Mouse (Mus musculus): ENCODE data around the gene Adamts8.
A peak's percentile ranks its signal among the peaks of the same experiment; 100 is the strongest.

Adamts8 gene

DNA sequence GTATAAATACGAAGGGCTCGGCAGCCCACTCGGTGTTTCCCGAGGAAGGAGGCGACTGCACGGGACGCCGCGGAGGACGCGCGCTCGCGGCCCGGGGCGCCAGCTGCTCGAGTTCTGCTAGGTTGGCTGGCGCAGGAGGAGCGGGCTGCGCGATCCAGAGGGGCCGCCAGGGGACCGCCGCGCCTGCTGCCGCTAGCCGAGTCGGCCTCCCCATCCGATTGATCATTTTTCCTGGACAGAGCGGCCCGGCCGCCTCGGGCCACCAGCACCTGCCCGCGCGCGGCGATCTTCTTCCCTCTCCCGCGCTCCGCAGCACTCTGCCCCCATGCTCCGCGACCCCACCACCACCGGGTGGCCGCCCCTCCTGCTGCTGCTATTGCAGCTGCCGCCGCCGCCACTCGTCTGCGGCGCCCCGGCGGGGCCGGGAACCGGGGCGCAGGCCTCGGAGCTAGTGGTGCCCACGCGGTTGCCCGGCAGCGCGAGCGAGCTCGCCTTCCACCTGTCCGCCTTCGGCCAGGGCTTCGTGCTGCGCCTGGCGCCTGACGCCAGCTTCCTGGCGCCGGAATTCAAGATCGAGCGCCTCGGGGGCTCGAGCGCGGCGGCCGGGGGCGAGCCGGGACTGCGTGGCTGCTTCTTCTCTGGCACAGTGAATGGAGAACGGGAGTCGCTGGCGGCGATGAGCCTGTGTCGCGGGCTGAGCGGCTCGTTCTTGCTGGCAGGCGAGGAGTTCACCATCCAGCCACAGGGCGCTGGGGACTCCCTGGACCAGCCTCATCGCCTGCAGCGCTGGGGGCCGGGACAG is at the start of gene Adamts8:
Gene Adamts8, plus strand, starts transcription at position 51 of the 802 bp plus-strand sequence.
- no peak for DNase-seq (ENCODE audit: low read depth)

DNA sequence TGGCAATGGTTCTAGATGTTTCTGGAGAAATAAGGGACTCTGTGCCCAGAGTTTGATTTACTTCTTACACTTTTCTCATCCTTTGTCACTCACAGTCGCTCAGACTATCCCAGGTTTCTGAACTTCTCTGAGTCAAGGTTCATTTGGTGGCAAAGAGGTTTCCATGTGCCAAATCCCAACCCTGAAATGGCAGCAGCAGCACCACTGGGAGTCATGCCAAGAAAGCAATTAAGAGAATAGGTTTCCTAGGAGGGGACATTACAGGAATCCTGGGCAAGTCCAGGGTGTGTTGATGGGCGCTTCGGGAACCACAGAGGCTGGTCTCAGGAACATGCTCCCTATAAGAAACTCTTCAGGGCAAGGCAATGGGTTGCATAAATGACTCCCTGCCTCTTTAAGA is 46.7 kb upstream of the Adamts8 start:
- DNase-seq (ENCODE audit: low read depth), result peak; percentile 5

DNA sequence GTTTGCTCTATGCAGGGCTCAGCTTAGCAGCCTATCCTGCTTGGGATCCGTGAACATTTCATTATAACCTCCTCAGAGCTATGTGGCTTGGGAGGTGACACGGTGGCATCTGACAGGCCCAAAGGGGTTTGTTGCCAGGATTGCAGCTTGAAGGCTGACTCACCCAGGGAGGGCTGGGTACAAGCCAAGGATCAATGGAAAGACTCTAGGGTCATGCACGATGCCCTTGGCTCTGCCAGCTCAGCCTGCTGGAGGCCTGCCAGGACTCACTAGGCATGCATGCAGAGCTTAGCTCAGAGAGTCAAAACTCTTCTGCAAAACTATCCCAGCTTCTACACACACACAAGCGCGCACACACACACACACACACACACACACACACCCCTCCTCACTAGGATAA is 45.6 kb upstream of the Adamts8 start:
- peak; percentile 91 for DNase-seq (ENCODE audit: low read depth)

DNA sequence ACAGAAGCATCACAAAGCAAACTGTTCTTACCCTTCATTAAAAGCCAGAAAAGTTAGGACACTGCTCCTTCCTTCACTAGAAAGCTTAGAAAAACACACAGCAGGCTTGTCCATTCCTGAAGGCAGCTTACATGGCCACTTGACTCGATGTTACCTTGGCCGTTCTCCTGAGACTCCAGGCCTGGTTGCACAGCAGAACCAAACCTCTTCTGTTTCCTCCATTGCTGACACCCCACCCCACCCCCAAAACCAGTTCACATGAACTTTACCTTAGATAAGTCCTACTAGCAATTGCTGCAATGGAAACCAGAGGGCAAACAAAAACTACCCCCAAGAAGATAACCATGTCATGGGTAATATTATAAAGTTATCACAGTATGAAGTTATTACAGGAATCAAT is 45.2 kb upstream of the Adamts8 start:
- no peak for DNase-seq (ENCODE audit: low read depth)

DNA sequence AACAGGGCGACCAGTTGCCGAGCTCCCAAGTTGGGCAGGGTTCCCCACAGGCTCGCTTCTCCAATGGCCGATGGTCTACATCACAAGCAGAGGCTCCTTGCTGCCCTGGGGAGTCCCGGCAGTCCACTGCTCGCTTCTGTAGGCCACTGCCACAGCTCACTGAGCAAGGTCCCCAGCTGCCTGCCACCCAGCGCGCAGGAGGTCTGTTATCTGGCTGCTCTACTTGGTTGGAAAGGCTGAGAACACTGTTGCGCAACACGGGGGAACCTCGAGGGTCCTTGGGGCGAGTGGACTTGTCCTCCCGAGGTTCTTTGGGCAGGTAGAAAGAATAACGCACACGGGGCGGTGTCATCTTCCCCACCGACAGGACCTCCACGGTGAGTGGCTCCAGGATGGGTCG is 40.2 kb upstream of the Adamts8 start:
- no peak for DNase-seq (ENCODE audit: low read depth)

DNA sequence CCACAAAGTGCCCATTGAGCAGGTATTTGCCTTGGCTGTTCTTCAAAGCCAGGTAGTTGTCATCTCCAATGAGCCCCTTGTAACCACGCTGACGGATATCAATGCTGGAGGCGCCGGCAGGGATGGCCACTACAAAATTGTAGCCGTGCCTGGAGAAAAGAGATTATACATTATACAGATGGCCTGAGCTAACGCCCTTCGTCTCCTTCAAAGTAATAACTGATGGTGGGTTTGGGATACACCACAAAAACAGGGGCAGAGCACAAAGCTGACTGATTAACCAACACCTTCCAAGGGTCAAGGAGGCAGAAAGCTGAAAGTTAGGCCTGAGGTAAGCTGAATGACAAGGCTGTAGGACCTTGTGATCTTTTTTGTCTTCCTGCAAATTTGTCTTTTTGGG is 39.7 kb upstream of the Adamts8 start:
- no peak for DNase-seq (ENCODE audit: low read depth)

DNA sequence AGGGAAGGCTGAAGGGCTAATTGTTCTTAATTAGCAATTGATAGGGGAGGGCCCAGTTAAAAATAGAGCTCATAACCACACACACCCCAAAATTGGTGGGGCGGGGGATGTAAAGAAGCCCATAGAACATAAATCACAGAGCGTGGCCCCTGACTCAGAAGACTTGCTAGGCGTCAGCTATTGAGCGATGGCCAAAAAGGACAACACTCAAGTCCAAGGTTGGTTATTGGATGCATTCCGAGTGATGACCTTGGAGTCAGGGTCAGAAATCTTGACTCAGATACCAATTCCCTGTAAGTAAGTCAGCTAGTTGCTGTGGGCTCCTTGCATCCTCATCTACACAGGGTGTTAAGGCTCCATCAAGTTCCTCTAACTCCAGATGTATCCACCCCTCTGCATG is 39.1 kb upstream of the Adamts8 start:
- DNase-seq (ENCODE audit: low read depth), result no peak

DNA sequence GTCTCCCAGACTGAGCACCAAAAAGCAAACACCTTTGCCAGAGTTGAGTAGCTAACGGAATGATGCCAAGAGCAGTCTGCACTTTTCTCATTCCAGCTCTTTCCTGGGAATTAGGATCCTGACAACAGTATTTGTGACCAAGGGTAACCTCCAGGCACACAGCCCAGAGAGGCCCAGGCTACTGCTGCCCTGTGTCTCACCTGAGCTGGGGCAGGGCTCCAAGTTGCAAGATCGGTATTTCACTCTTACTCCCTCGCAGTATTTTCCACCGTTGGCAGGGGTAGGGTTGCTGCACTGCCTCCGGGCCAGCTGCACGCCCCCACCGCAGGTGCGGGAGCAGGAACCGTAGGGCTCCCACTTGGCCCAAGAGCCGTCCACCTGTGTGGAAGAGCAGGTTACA is 36.5 kb upstream of the Adamts8 start:
- DNase-seq (ENCODE audit: low read depth), result no peak

DNA sequence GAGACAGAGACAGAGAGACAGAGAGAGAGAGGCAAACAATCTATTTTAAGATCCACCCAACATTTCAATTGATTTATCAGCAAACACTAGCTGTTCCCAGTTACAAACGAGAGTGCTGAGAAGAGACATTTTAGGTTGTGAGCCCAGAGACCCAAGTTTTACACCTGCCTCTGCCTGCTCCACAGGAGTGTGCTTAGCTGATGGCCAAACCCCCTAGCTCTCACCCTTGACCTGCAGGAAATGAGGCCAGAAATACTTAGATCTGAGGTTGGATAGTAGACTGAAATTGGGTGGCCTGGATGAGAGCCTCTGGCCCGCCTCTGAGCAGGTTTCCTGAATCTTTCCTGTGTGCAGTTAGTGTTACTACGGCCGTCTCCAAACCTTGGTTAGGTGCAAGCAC is 35.9 kb upstream of the Adamts8 start:
- no peak for DNase-seq (ENCODE audit: low read depth)

DNA sequence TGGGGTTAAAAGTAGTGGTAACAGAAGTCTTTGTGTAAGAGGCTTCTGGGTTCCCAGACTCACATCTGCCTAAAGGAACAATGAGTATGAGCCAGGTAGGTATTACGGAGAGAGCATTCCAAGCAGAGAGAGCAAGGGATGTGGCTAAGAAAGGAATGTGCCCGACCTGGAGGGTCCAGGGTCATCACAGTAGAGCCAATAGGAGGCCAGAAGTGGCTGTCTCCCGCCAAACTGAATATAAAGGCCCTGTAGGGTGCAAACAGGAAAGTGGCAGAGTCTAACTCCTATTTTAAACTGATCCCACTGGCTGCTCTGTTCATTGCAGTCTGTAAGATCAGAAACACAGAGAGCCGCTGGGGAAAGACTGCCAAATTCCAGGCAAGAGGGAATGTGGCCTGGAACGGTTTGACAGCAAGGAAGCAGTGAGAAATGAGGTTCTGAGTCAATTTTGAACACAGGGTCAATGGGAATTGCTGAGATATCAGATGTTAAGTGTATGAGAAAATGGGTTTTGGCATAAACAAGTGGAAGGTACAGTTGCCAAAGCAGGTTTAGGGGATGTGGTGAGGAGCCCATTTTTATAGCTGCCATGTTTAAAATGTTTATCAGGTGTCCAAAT is 34.6 kb upstream of the Adamts8 start:
- peak; percentile 53 for DNase-seq (ENCODE audit: low read depth)

DNA sequence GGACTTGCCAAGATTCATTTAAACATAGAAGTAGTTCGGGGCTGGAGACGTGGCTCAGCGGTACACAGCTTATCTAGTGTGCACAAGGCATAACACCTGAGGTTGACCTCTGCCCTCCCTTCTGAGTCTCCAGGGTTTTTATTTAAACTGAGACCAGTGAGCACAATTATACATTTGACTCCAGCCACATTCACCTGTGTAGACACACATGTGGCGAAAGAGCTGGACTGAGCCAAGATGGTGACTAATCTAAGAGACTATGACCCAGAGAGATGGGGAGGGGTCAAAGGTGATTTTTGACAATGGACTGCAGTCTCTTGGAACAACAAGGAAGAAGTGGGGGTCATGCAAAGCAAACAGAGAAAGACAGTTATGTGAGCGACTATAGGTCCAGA is 34.1 kb upstream of the Adamts8 start:
- no peak for DNase-seq (ENCODE audit: low read depth)

DNA sequence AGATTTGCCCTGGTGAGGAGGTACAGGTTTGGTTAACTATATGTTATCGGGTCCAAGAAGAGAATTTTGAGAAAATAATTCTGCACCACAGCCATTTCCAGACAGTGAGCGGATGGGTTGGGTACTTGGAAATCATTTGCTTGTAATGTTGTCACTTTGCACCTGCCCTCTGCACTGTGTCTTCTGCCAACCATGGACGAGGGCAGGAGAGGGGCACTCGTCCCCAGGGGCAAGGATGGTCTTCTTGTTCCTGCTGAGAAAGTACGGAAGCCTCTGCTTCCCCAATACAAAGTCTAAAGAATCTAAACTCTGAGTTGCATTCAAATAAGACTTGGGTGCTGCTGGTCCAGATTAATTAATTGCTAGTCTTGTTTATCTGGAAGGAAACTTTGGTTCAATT is 33.4 kb upstream of the Adamts8 start:
- no peak for DNase-seq (ENCODE audit: low read depth)

DNA sequence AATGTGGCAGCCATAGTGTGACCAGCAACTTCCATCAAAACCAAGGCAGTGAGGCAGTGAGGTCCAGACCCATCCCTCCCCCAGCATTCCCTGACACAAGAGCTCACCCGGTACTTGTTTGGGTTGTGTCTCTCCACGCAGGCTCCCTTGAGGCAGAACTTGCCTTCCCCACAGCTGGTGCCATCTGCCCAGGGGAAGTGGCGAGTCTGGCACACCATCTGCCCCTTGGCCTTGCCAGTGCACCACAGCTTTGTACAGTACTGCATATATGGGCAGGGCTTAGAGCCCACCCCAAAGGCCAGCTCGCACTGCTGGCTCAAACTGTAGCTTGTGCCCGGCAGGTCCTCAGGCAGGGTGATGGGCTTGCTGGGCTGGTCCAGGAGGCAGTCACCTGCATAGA is 31.9 kb upstream of the Adamts8 start:
- DNase-seq (ENCODE audit: low read depth), result no peak

DNA sequence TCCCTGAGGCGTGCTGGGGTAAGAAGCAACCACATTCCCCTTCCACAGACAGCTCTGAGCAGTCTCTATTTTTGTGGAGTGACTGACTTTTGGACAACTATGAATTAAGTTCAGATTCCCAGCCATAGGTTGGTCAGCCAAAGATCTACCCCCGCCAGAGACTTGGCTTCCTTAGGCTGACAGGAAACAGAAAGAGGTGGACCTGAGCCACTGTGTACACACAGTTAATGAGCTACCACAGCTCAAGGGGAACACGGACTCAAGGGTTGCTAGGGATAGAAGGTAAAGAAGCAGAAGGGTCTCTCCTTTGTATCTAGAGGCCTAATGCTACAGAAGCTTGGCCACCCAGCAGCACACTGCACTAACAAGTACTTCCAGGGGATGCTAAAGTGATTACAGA is 30.2 kb upstream of the Adamts8 start:
- DNase-seq (ENCODE audit: low read depth), result no peak

DNA sequence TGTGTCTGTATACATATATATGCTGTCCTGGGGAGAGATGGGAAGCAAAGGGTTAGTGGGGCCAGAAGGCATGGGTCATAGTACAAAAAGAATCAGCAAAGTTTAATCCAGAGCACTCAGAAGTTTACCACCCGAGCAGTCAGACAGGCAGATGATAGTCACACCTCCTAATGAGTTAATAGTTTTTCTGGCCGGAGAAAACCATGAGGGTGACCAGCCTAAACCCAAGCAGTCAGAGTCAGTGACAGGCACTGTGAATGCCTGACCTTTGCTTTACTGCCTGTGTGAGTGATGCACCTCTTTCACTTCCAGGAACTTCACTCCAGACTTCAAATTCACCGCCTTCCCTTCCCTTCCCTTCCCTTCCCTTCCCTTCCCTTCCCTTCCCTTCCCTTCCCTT is 28.9 kb upstream of the Adamts8 start:
- DNase-seq (ENCODE audit: low read depth), result no peak

DNA sequence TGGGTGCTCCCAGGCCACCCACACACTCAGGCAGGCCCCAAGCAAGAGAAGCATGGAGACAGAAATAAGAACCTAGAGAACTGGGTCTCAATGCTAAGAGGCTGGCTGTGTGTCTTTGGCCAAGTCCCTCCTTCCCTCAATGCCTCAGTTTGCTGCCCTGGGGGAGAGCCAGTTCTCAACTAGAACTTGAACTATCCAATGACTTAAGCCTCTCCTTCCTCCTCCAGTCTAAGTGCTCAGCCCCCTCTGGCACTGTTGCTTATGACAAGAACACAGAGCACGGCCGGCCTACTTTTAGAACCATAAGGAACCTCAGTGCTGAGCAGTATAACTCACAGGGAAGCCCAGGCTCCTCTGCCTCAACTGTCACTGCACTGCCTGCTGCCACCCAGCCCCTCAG is 28.1 kb upstream of the Adamts8 start:
- no peak for DNase-seq (ENCODE audit: low read depth)

DNA sequence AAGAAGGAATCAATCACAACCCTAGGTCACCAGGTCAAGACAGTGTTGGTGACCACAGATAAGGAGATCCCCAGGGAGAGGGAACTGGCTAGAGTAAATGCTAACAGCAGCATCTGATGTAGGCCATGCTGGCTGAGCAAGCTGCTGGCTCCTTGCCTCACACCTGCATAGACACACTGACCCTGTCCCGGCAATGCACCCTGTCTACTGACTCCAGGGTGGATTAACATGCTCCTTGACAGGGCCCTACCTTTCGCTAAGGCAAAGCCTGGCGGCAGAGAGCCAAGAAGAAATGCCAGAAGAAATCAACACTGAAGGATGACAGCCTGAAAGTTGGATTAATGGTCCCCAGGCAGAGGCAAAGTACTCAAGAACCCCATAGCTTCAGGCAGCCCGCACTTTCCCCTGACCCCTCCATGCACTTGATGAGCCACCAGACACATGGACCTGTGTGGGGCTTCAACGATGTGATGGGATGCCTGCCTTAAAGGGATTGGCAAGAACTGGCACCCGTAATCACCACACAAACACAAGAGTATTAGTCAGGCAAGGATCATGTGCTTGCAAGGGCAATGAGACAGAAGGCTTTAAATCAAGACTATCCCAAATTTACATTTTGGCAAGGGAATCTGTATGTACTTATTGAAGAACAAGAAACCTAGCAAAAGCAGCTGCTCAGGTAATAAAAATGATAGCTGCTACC is 25.9 kb upstream of the Adamts8 start:
- DNase-seq (ENCODE audit: low read depth), result peak; percentile 11

DNA sequence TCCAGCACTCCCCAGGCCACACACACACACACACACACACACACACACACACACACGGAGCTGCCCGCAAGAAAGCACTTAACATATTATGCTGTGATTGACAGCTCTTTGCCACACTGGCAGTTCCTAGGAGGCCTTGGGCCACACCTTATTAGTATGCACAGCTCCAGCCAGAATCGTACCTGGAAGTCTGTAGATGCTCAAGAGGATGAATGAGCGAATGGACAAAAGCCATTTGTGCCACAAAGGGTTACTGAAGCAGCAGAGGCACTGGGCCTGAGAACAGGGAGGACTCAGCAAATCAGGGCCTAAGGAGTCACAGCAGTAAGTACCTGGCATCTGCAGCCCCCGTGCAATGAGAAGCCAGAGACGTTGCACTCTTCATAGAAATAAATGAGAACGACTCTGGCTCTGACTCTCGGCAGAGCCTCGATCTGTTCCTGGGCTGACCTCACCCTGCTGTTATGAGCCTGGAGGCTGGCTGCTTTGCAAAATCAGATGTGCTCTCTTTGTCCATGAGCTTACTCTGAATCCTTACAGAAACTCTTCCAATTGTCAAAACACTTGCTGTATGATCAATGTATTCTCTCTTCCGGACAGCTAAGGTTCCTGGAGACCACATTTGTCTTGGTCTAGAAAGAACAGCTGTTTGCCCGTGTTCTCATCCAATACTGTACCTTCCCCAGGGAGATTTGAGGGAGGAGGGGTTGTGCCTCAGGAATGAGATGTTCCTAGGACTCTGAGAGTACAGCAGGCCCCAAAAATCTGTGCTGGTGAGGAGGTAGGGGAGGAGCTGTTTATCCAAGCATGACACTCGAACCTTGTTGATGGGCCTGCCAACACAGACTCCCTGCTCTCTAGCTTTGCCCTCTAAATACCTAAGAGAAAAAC is 23.7 kb upstream of the Adamts8 start:
- peak; percentile 16 for DNase-seq (ENCODE audit: low read depth)

DNA sequence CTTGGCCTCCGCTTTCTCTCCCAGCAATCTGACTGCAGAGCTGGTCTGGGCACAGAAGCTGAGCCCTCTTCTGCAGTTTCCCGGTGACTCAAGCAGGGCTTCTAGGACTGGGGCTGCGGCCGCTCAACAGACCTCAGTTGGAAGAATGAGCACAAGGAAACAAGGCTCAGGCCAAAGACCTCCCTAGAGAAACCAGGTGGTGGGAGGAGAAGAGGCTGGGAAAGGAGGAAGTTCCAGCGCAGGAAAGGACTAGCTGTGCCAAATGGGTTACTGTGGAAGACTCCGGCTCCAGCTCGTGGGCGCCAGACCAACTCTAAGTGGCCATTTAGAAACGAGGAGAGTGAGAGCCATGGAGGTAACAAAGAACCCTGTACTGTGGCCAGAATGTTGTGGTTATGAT is 22.7 kb upstream of the Adamts8 start:
- no peak for DNase-seq (ENCODE audit: low read depth)

DNA sequence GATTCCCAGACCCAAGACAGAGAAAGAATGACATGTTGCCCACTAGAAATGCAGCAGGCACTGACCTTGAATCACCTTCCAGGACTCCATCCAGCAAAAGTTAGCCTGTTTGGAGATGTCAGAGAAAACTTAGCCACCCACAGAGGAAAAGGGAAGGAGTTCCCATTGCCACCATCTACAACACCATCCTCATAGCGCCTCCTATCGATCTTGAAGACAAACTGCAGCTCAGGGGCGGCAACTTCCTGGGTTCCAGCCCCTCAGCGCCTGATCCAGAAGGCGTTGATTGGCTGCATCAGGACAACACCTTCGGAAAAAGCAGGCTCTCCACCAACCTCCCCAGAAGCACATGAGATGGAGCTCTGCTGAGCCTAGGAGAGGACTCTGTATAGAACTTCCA is 21.6 kb upstream of the Adamts8 start:
- no peak for DNase-seq (ENCODE audit: low read depth)

DNA sequence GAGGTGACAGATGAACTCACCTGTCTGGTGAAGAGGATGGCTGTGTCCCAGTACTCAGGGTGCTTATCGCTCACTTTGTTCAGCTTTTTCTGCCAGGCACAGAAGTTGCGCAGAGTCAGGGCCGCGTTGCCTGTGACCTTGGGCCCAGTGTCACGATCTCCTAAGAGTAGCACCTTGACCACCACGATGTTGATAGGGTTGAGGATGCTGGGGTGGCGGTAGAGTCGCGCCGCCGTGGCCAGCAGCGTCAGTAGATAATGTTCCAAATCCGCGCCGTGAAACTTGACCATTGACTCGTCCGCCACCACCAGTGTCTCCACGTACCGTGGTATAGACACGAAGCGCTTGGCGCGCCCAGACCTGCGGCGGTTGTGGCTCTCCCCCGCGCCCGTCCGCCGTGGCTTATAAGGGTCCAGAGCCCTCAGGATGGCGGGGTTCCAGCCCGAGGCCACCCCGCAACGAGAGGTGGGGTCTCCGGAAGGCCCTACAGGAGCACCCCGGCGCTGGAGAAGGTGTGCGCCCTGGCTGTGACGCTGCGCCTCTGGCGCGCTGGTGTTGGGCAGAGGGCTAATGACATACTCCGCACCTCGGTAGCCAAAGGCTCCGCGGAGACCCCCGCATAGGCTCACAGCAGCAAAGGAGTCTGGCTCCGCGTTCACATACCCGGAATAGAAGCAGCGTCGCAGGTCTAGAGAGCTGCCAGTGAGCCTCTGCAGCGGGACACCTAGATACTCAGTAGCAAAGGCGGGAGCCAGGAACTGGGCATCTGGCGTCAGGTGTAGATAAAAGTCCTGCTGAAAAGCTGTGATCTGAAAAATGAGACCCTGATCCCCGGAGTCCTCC is 20.9 kb upstream of the Adamts8 start:
- no peak for DNase-seq (ENCODE audit: low read depth)

All from NIH3T3 (cell line).